Mouse (Mus musculus): ENCODE results near the gene Alox15.

GRCm38 (mm10) chr11:70347861-70348260, 4.0 kb downstream of the Alox15 start:
- TF ChIP-seq POLR2A (IDR thresholded peaks at IDR 0.05; ENCODE audit: insufficient read depth, low read length) (no peak), CTCF (IDR thresholded peaks at IDR 0.05; ENCODE audit: low read depth, low read length) (no peak)

Measured in ES-Bruce4 (cell line).